Mouse (Mus musculus) liver, embryonic 13.5 days (tissue): ENCODE results near the gene Olfr750. TPM values are rescaled to one million over a fixed set of nuclear protein-coding genes. Genes with fewer than 3 reads are reported as not detected.

Experiments used
- ATAC-seq: fragments of 200-750 bp; cut with Nextera tagmentation; 2 replicates; pipeline ENCODE4 v1.8.0; 2017; ENCODE audit warnings: low read depth, mild to moderate bottlenecking, moderate number of reproducible peaks, moderate library complexity
- DNase-seq: peaks from one replicate; pipeline ENCODE4 v3.0.0; 2022
- H3K27ac ChIP-seq: fragments of 300-500 bp; sonication (generic); 2 replicates; pipeline ENCODE4 v1.5.1; 2015; ENCODE audit warnings: moderate library complexity, mild to moderate bottlenecking, inconsistent platforms
- H3K27me3 ChIP-seq: fragments of 300-500 bp; sonication (generic); 2 replicates; pipeline ENCODE4 v1.6.1; 2015; ENCODE audit warnings: mild to moderate bottlenecking, inconsistent platforms
- H3K36me3 ChIP-seq: fragments of 300-500 bp; sonication (generic); 2 replicates; pipeline ENCODE4 v1.6.1; 2015; ENCODE audit warnings: mild to moderate bottlenecking, inconsistent platforms
- H3K4me1 ChIP-seq: fragments of 300-500 bp; sonication (generic); replicated peaks from 2 replicates; pipeline ENCODE4 v1.6.1; 2015; ENCODE audit warnings: inconsistent platforms
- H3K4me2 ChIP-seq: fragments of 300-500 bp; sonication (generic); 2 replicates; pipeline ENCODE4 v1.6.1; 2015; ENCODE audit warnings: inconsistent platforms, mild to moderate bottlenecking, moderate library complexity
- H3K4me3 ChIP-seq: fragments of 300-500 bp; sonication (generic); replicated peaks from 2 replicates; pipeline ENCODE4 v1.5.1; 2015; ENCODE audit warnings: mild to moderate bottlenecking, inconsistent platforms
- H3K9ac ChIP-seq: fragments of 300-500 bp; sonication (generic); 2 replicates; pipeline ENCODE4 v1.6.1; 2015; ENCODE audit warnings: mild to moderate bottlenecking, inconsistent platforms
- H3K9me3 ChIP-seq: fragments of 300-500 bp; sonication (generic); replicated peaks from 2 replicates; pipeline ENCODE4 v1.6.1; 2016; ENCODE audit warnings: inconsistent platforms
- WGBS: fragments of 180-500 bp; shearing (Covaris S2); methylation state at CpG from one replicate; pipeline ENCODE4 v1.1.7; 2015; ENCODE audit not compliant: insufficient replicate concordance; 5-methylcytosine and 5-hydroxymethylcytosine counted together
- polyA plus RNA-seq: library from polyadenylated mRNA; unstranded; fragments of >200 nt; fragmentation: Nextera tagmentation; extraction: Ambion mirVana; gene quantifications from 2 replicates; pipeline ENCODE4 v1.2.1, GENCODE M21; 2015

Olfr750 gene
- polyA plus RNA-seq, 1 experiment from 2014 or later, result not detected

- WGBS, result 45% methylated on average over 13 of the region's 13 CpGs
- Histone ChIP-seq H3K36me3 (no peaks in the 10 kb centered on the region), H3K4me3 (no peak overlapping the region), H3K4me1 (peaks cover 19% of the 10 kb centered on the region), H3K27ac (no peak overlapping the region), H3K4me2 (no peak overlapping the region), H3K9me3 (no peaks in the 10 kb centered on the region), H3K9ac (no peak overlapping the region), H3K27me3 (no peaks in the 10 kb centered on the region)
- ATAC-seq, result no peak
- DNase-seq, result no peak
These were observed 19.7 kb downstream of the Olfr750 start for GRCm38 (mm10) chr14:51054243-51055237.

- ATAC-seq (no peak), DNase-seq (no peak)
- no peak overlapping the region for H3K9ac ChIP-seq
- no peaks in the 10 kb centered on the region for H3K9me3 ChIP-seq
- WGBS, result 67% methylated on average over 5 of the region's 5 CpGs
- H3K27me3 ChIP-seq, result no peaks in the 10 kb centered on the region
- no peak overlapping the region for H3K27ac ChIP-seq
- H3K4me1 ChIP-seq, result peaks cover 19% of the 10 kb centered on the region
- no peak overlapping the region for H3K4me2 ChIP-seq
- H3K4me3 ChIP-seq, result no peak overlapping the region
- no peaks in the 10 kb centered on the region for H3K36me3 ChIP-seq
These were observed 21.1 kb downstream of the Olfr750 start for GRCm38 (mm10) chr14:51053176-51053575.

DNA sequence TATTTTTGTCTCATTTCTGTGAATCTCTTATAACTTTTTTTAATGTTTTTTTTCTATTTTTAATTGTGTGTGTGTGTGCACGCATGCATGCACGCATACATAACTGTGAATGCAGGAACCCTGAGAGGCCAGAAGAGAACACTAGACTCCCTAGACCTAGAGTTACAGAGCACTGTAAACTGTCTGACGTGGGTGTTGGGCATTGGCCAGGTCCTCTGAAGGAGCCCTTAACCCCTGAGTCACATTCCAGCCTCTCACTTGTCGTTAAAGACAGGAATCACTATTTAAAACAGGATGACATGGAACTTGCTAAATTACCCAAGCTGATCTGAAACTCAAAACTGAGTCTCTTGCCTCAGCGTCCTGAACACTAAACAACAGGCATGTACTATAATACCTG, 22.3 kb downstream of the Olfr750 start:
- H3K27ac ChIP-seq, result no peak overlapping the region
- H3K27me3 ChIP-seq, result no peaks in the 10 kb centered on the region
- peaks cover 14% of the 10 kb centered on the region; the same call in 1 of the 2 replicates for H3K4me1 ChIP-seq
- no peaks in the 10 kb centered on the region for H3K9me3 ChIP-seq
- no peak overlapping the region for H3K9ac ChIP-seq
- H3K36me3 ChIP-seq, result no peaks in the 10 kb centered on the region
- no peak overlapping the region for H3K4me3 ChIP-seq
- 58% methylated on average over 5 of the region's 5 CpGs for WGBS
- DNase-seq (no peak), ATAC-seq (no peak)
- H3K4me2 ChIP-seq, result no peak overlapping the region

- no peak for ATAC-seq
- H3K36me3 ChIP-seq, result no peaks in the 10 kb centered on the region
- no peak within 1 kb of the TSS for H3K4me3 ChIP-seq
- no peak within 1 kb of the TSS for H3K27ac ChIP-seq
- peaks cover 13% of the 10 kb centered on the region; the same call in 1 of the 2 replicates for H3K4me1 ChIP-seq
- H3K9me3 ChIP-seq, result no peaks in the 10 kb centered on the region
- H3K9ac ChIP-seq, result no peak within 1 kb of the TSS
- no peak for DNase-seq
- 58% methylated on average over 2 of the region's 2 CpGs for WGBS
- no peak within 1 kb of the TSS for H3K4me2 ChIP-seq
- H3K27me3 ChIP-seq, result no peaks in the 10 kb centered on the region
These were observed 24.2 kb downstream of the Olfr750 start, which contains the start of gene Rnase11 for GRCm38 (mm10) chr14:51050063-51050462. Gene Rnase11, minus strand, starts transcription at chr14:51050163.

GRCm38 (mm10) chr14:51047846-51048245, 26.4 kb downstream of the Olfr750 start:
- H3K27me3 ChIP-seq, result no peaks in the 10 kb centered on the region
- no peaks in the 10 kb centered on the region for H3K36me3 ChIP-seq
- H3K9me3 ChIP-seq, result no peaks in the 10 kb centered on the region
- no peak overlapping the region for H3K9ac ChIP-seq
- 0 out of 2 replicates have a peak, but pooled peaks cover 3% of the 10 kb centered on the region for H3K4me1 ChIP-seq
- 13% methylated on average over 5 of the region's 5 CpGs for WGBS
- H3K4me3 ChIP-seq, result no peak overlapping the region
- no peak overlapping the region for H3K27ac ChIP-seq
- H3K4me2 ChIP-seq, result no peak overlapping the region
- DNase-seq (no peak), ATAC-seq (no peak)

GRCm38 (mm10) chr14:51041769-51042168, 32.5 kb downstream of the Olfr750 start, which contains the start of gene Rnase9:
Gene Rnase9, minus strand, starts transcription at chr14:51041869.
- H3K4me2 ChIP-seq, result no peak within 1 kb of the TSS
- no peak for ATAC-seq
- H3K9ac ChIP-seq, result no peak within 1 kb of the TSS
- no peak within 1 kb of the TSS for H3K4me3 ChIP-seq
- H3K4me1 ChIP-seq, result no peaks in the 10 kb centered on the region
- DNase-seq, result no peak
- no peaks in the 10 kb centered on the region for H3K36me3 ChIP-seq
- no peaks in the 10 kb centered on the region for H3K9me3 ChIP-seq
- no peak within 1 kb of the TSS for H3K27ac ChIP-seq
- no peaks in the 10 kb centered on the region for H3K27me3 ChIP-seq
- WGBS, result 74% methylated on average over 6 of the region's 6 CpGs

- Histone ChIP-seq H3K9me3 (no peaks in the 10 kb centered on the region), H3K4me2 (no peak overlapping the region), H3K4me3 (no peak overlapping the region), H3K27ac (no peak overlapping the region), H3K9ac (no peak overlapping the region), H3K36me3 (no peaks in the 10 kb centered on the region), H3K4me1 (no peaks in the 10 kb centered on the region), H3K27me3 (no peaks in the 10 kb centered on the region)
- no peak for DNase-seq
- ATAC-seq, result no peak
- WGBS, result 63% methylated on average over 4 of the region's 4 CpGs
These were observed 38.0 kb downstream of the Olfr750 start for GRCm38 (mm10) chr14:51036214-51036613.

DNA sequence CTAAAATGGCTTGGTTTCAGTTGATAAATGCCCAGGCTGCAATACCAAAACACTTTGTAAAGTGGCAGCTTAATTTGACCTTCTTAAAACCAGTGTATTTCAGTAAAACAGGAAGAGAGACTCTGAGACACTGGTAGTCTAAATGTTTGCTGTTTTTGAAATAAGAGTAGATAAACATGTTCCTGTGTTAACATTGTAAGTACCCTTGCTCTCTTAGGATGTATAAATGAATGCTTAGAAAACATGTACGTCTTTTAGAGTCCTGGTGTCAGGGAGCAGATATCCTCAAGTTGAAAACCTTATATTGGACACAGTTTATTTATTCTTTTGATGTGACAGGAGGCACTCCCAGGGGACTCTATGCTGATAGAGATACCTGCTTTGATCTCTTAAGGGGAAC, 39.0 kb downstream of the Olfr750 start:
- H3K27ac ChIP-seq, result no peak overlapping the region
- H3K36me3 ChIP-seq, result no peaks in the 10 kb centered on the region
- H3K4me2 ChIP-seq, result no peak overlapping the region
- no peaks in the 10 kb centered on the region for H3K9me3 ChIP-seq
- no peak for DNase-seq
- H3K4me1 ChIP-seq, result no peaks in the 10 kb centered on the region
- H3K27me3 ChIP-seq, result no peaks in the 10 kb centered on the region
- no peak for ATAC-seq
- WGBS, result 55% methylated on average over 1 of the region's 1 CpGs
- no peak overlapping the region for H3K4me3 ChIP-seq
- no peak overlapping the region for H3K9ac ChIP-seq

GRCm38 (mm10) chr14:51027387-51028155, 46.7 kb downstream of the Olfr750 start:
- ATAC-seq, result no peak
- DNase-seq, result no peak
- Histone ChIP-seq H3K4me1 (no peaks in the 10 kb centered on the region), H3K4me2 (no peak overlapping the region), H3K36me3 (no peaks in the 10 kb centered on the region), H3K27ac (no peak overlapping the region), H3K9me3 (no peaks in the 10 kb centered on the region), H3K4me3 (no peak overlapping the region), H3K27me3 (no peaks in the 10 kb centered on the region), H3K9ac (no peak overlapping the region)
- 48% methylated on average over 3 of the region's 3 CpGs for WGBS

- Histone ChIP-seq H3K36me3 (no peaks in the 10 kb centered on the region), H3K4me1 (no peaks in the 10 kb centered on the region), H3K27ac (no peak overlapping the region), H3K4me3 (no peak overlapping the region), H3K27me3 (no peaks in the 10 kb centered on the region), H3K4me2 (no peak overlapping the region), H3K9ac (no peak overlapping the region), H3K9me3 (no peaks in the 10 kb centered on the region)
- peak; percentile 45 for DNase-seq
- ATAC-seq, result no peak
- WGBS, result 34% methylated on average over 5 of the region's 5 CpGs
These were observed 47.7 kb downstream of the Olfr750 start for GRCm38 (mm10) chr14:51026391-51027133.

GRCm38 (mm10) chr14:51024820-51025219, 49.4 kb downstream of the Olfr750 start:
- 46% methylated on average over 1 of the region's 1 CpGs for WGBS
- Histone ChIP-seq H3K9me3 (no peaks in the 10 kb centered on the region), H3K27ac (no peak overlapping the region), H3K4me3 (no peak overlapping the region), H3K27me3 (no peaks in the 10 kb centered on the region), H3K4me1 (no peaks in the 10 kb centered on the region), H3K4me2 (no peak overlapping the region), H3K9ac (no peak overlapping the region), H3K36me3 (no peaks in the 10 kb centered on the region)
- ATAC-seq (no peak), DNase-seq (no peak)
